Mouse (Mus musculus) liver, adult 2 months (tissue): ENCODE data around the gene Cep41. TPM values are rescaled to one million over a fixed set of nuclear protein-coding genes. Genes with fewer than 3 reads are reported as not detected.

ENCODE experiments used
- DNase-seq: peaks from one replicate; pipeline ENCODE4 v3.0.0-alpha.2; 2011; ENCODE audit warnings: low read depth, low spot score; ENCODE audit errors: extremely low read depth
- H3K27ac ChIP-seq: fragments of 200-500 bp; replicated peaks from 2 replicates; pipeline ENCODE4 v1.5.1; 2012; ENCODE audit warnings: low read depth, mild to moderate bottlenecking, control low read depth, inconsistent platforms, low read length; ENCODE audit not compliant: insufficient read depth
- H3K27me3 ChIP-seq: fragments of 200-500 bp; 2 replicates; pipeline ENCODE4 v1.6.1; 2012; ENCODE audit warnings: mild to moderate bottlenecking, moderate library complexity, low read length, inconsistent platforms; ENCODE audit not compliant: control insufficient read depth, insufficient read depth
- H3K36me3 ChIP-seq: fragments of 200-500 bp; 2 replicates; pipeline ENCODE4 v1.6.1; 2012; ENCODE audit warnings: low read length, inconsistent platforms; ENCODE audit not compliant: control insufficient read depth, insufficient read depth
- H3K4me1 ChIP-seq: fragments of 200-500 bp; 2 replicates; pipeline ENCODE4 v1.6.1; 2011; ENCODE audit warnings: low read length; ENCODE audit not compliant: control insufficient read depth, insufficient read depth
- H3K4me3 ChIP-seq: fragments of 200-500 bp; 2 replicates; pipeline ENCODE4 v1.5.1; 2011; ENCODE audit warnings: low read depth, mild to moderate bottlenecking, control low read depth, low read length, moderate library complexity; ENCODE audit not compliant: insufficient read depth
- H3K79me2 ChIP-seq: fragments of 200-500 bp; 2 replicates; pipeline ENCODE4 v1.6.1; 2012; ENCODE audit warnings: inconsistent platforms, mild to moderate bottlenecking, low read length, moderate library complexity; ENCODE audit not compliant: control insufficient read depth, insufficient read depth
- H3K9ac ChIP-seq: fragments of 200-500 bp; 2 replicates; pipeline ENCODE4 v1.6.1; 2012; ENCODE audit warnings: low read depth, mild to moderate bottlenecking, control low read depth, inconsistent platforms, low read length
- CTCF ChIP-seq: fragments of 200-500 bp; IDR thresholded peaks from 2 replicates; pipeline ENCODE4 v1.5.1; 2011; ENCODE audit warnings: low read depth, low read length, control low read depth
- POLR2A ChIP-seq: fragments of 200-500 bp; IDR thresholded peaks from 2 replicates; pipeline ENCODE4 v1.6.1; 2011; ENCODE audit warnings: low read length, control low read depth; ENCODE audit not compliant: insufficient read depth; ENCODE audit errors: extremely low read depth
- WGBS: fragments of 180-500 bp; shearing (Covaris S2); methylation state at CpG from one replicate; pipeline ENCODE4 v1.1.7; 2018; 5-methylcytosine and 5-hydroxymethylcytosine counted together
- polyA plus RNA-seq: library from polyadenylated mRNA; depleted of rRNA; stranded (reverse); fragments of >200 nt; gene quantifications from 2 replicates; pipeline ENCODE4 v1.2.3, GENCODE M21; 2012
- total RNA-seq: library from RNA; depleted of rRNA; stranded (reverse); fragments of >200 nt; gene quantifications from 2 replicates; pipeline ENCODE4 v1.2.3, GENCODE M21; 2014

Gene Cep41
- total and polyA plus RNA-seq, 2 experiments, result 1.4 to 2.5 TPM

GRCm38 (mm10) chr6:30621986-30622389 lies 71.6 kb downstream of the Cep41 start:
- Histone ChIP-seq H3K9ac (no peak overlapping the region), H3K4me1 (no peaks in the 10 kb centered on the region), H3K27ac (no peak overlapping the region), H3K27me3 (no peaks in the 10 kb centered on the region), H3K4me3 (no peak overlapping the region), H3K79me2 (no peaks in the 10 kb centered on the region), H3K36me3 (no peaks in the 10 kb centered on the region)
- 57% methylated on average over 4 of the region's 4 CpGs for WGBS
- TF ChIP-seq POLR2A, result no peak
- no peak for TF ChIP-seq CTCF
- DNase-seq, result peak; percentile 16

GRCm38 (mm10) chr6:30620994-30621393 lies 72.6 kb downstream of the Cep41 start:
- DNase-seq, result no peak
- H3K79me2 ChIP-seq, result no peaks in the 10 kb centered on the region
- H3K27ac ChIP-seq, result no peak overlapping the region
- no peak overlapping the region for H3K4me3 ChIP-seq
- 93% methylated on average over 6 of the region's 6 CpGs for WGBS
- TF ChIP-seq POLR2A (no peak), CTCF (no peak)
- no peaks in the 10 kb centered on the region for H3K27me3 ChIP-seq
- H3K9ac ChIP-seq, result no peak overlapping the region
- H3K4me1 ChIP-seq, result no peaks in the 10 kb centered on the region
- H3K36me3 ChIP-seq, result no peaks in the 10 kb centered on the region

DNA sequence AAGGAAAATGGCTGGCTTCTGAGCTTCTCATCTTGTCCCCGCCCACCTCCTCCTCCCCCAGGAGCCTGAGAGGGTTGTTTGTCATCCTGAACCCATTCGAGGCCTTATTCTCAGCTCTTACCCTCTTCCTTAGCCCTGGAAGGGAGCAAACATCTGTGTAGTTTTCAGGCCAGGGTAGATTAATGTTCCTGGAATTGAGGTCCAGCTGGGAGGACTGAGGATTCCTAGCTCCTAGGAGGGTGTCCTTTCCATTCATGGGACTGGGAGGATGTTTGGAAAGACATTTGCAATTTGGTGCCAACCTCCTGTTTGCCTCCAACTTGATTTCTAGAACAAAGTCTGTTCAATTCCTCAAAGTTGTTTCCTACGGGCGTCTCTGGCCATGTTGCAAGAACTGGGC lies 73.0 kb downstream of the Cep41 start:
- no peak for DNase-seq
- peaks cover 2% of the 10 kb centered on the region; the same call in 1 of the 2 replicates for H3K27me3 ChIP-seq
- H3K9ac ChIP-seq, result no peak overlapping the region
- no peaks in the 10 kb centered on the region for H3K79me2 ChIP-seq
- 78% methylated on average over 4 of the region's 4 CpGs for WGBS
- no peak overlapping the region for H3K4me3 ChIP-seq
- H3K27ac ChIP-seq, result no peak overlapping the region
- TF ChIP-seq POLR2A (no peak), CTCF (no peak)
- H3K4me1 ChIP-seq, result no peaks in the 10 kb centered on the region
- no peaks in the 10 kb centered on the region for H3K36me3 ChIP-seq

DNA sequence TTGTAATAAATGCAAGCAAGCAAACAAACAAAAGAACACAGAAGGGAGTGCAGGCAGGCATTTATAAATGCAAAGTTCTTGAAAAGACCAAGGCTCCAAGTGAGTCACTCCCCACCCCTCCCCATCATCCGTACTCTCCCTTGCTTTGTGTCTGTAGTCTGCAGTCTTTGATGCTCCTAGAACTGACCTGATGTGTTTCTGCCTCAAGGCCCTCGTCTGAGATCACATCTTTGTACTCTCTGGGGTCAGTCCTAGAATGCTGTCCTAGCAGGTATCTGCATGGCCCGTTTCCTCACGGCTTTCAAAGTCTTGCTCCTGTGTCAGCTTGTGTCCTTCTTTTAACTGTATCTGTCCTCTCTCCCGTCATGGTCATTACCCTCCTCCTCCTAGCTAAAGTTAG lies 73.9 kb downstream of the Cep41 start:
- Histone ChIP-seq H3K27me3 (peaks cover 2% of the 10 kb centered on the region; the same call in 1 of the 2 replicates), H3K9ac (no peak overlapping the region), H3K4me1 (no peaks in the 10 kb centered on the region), H3K36me3 (no peaks in the 10 kb centered on the region), H3K4me3 (no peak overlapping the region), H3K79me2 (no peaks in the 10 kb centered on the region), H3K27ac (no peak overlapping the region)
- TF ChIP-seq POLR2A, result no peak
- no peak for TF ChIP-seq CTCF
- no peak for DNase-seq
- 83% methylated on average over 5 of the region's 5 CpGs for WGBS

DNA sequence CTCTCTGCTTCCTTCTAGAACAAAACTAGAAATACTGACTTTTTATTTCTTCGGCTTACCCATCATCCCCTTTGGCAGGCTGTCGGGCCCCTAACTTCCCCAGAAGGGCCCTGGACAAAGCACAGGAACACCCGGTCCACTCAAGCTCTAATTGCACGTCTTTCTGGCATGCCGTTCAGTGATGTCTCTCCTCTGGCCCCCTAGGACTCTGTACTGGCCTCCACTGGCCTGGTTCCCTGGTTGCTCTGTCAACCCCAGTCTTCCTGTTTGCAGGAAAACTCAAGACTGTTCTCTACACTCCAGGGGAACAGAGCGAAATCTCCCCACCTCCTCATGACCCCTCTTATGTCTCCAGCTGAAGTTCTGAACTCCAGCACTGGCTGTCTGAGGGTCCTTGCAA lies 74.8 kb downstream of the Cep41 start:
- Histone ChIP-seq H3K79me2 (no peaks in the 10 kb centered on the region), H3K27me3 (peaks cover 2% of the 10 kb centered on the region; the same call in 1 of the 2 replicates), H3K9ac (no peak overlapping the region), H3K4me1 (no peaks in the 10 kb centered on the region), H3K4me3 (no peak overlapping the region), H3K27ac (no peak overlapping the region), H3K36me3 (no peaks in the 10 kb centered on the region)
- TF ChIP-seq POLR2A (no peak), CTCF (no peak)
- WGBS, result 70% methylated on average over 6 of the region's 6 CpGs
- DNase-seq, result no peak

GRCm38 (mm10) chr6:30617959-30618590 lies 75.5 kb downstream of the Cep41 start:
- peaks cover 2% of the 10 kb centered on the region; the same call in 1 of the 2 replicates for H3K27me3 ChIP-seq
- 44% methylated on average over 18 of the region's 18 CpGs for WGBS
- H3K9ac ChIP-seq, result no peak overlapping the region

More at GRCm38 (mm10) chr6:30617959-30618590, 75.5 kb downstream of the Cep41 start:
- H3K4me3 ChIP-seq, result no peak overlapping the region
- no peaks in the 10 kb centered on the region for H3K79me2 ChIP-seq
- no peak overlapping the region for H3K27ac ChIP-seq
- no peaks in the 10 kb centered on the region for H3K36me3 ChIP-seq
- no peaks in the 10 kb centered on the region for H3K4me1 ChIP-seq
- DNase-seq, result no peak
- no peak for TF ChIP-seq POLR2A
- no peak for TF ChIP-seq CTCF
